Mouse (Mus musculus): ENCODE measurements around the gene Gm10666. TPM values are rescaled to one million over a fixed set of nuclear protein-coding genes. Genes with fewer than 3 reads are reported as not detected.
"Not testable (repeated sequence)": the region's sequence is repeated elsewhere in the genome, so short reads cannot be mapped to it uniquely, and the experiment has no call there.

Gene Gm10666
- total RNA-seq (2017), result not detected in 2 replicates

GRCm38 (mm10) chr7:22134641-22135040, at the start of gene Gm10666:
TSS of gene Gm10666 (minus strand) at chr7:22134741.
- not testable (repeated sequence) for ATAC-seq (replicated peaks; ENCODE audit: low read depth, poor library complexity, severe bottlenecking)

DNA sequence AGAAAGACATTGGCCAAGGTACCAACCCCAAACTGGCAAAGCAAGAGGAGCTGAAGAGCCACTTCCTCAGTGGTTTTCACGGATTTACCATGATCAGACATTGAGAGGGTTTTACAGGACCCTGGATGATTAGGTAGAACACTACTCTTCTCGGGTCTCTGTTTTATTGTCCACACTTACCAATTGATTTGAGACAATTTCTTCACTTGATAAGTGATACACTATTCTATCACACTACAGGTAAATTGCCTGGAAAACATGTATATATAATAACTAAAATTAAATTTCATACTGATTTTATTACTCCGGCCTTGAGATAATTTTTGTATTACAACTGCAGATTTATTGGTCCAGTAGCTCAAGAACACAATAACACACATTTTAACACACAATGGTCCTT, 29.4 kb upstream of the Gm10666 start, which contains the start of gene Vmn1r142:
Vmn1r142 (minus strand) TSS at position 101 of the 400 bp plus-strand sequence.
- not testable (repeated sequence) for ATAC-seq (replicated peaks; ENCODE audit: low read depth, poor library complexity, severe bottlenecking)

DNA sequence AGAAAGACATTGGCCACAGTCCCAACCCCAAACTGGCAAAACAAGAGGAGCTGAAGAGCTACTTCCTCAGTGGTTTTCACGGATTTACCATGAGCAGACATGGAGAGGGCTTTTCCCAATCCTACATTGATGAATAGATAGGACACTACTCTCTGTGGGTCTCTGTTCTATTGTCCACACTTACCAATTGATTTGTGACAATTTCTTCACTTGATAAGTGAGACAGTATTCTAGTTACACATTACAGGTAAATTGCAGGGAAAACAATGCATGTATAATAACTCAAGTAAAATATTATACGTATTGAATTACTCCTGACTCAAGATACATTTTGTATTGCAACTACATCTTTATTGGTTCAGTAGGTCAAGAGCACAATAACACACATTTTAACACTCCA, 16.4 kb downstream of the Gm10666 start, which contains the start of gene Gm16451:
Gm16451 (minus strand) TSS at position 101 of the 400 bp plus-strand sequence.
- ATAC-seq (replicated peaks; ENCODE audit: low read depth, poor library complexity, severe bottlenecking), result not testable (repeated sequence)

Other genes starting within 250 kb of the Gm10666 start
- not detected in 2 replicates for gene Gm5891, start 213.4 kb downstream of the Gm10666 start, total RNA-seq (2017)
- not detected in 2 replicates for gene Vmn1r137, start 140.2 kb downstream of the Gm10666 start, total RNA-seq (2017)
- gene Vmn1r138, start 105.8 kb downstream of the Gm10666 start, total RNA-seq (2017), result not detected in 2 replicates
- not detected in 2 replicates for gene Gm6176, start 78.4 kb downstream of the Gm10666 start, total RNA-seq (2017)
- gene Vmn1r139, start 65.7 kb downstream of the Gm10666 start, total RNA-seq (2017), result not detected in 2 replicates
- not detected in 2 replicates for gene Gm16451, start 16.5 kb downstream of the Gm10666 start, total RNA-seq (2017)
- gene Vmn1r142, start 29.3 kb upstream of the Gm10666 start, total RNA-seq (2017), result not detected in 2 replicates
- gene Vmn1r143, start 54.6 kb upstream of the Gm10666 start, total RNA-seq (2017), result not detected in 2 replicates
- gene Gm8653, start 66.5 kb upstream of the Gm10666 start, total RNA-seq (2017), result not detected in 2 replicates
- gene Gm8453, start 94.7 kb upstream of the Gm10666 start, total RNA-seq (2017), result not detected in 2 replicates
- gene Gm4187, start 195.0 kb upstream of the Gm10666 start, total RNA-seq (2017), result not detected in 2 replicates
- gene Gm8660, start 236.3 kb upstream of the Gm10666 start, total RNA-seq (2017), result not detected in 2 replicates

Data from common myeloid progenitor, adult 5-6 weeks (primary cell).